Mouse (Mus musculus) cerebellum, postnatal 14 days (tissue): ENCODE results near the gene Fzd1.

Experiments used
- DNase-seq, 2 experiments: peaks; one replicate each; pipeline ENCODE4 v3.0.0; 2021; ENCODE audit warnings: mixed read lengths in 2 of 2

Fzd1 gene

DNA sequence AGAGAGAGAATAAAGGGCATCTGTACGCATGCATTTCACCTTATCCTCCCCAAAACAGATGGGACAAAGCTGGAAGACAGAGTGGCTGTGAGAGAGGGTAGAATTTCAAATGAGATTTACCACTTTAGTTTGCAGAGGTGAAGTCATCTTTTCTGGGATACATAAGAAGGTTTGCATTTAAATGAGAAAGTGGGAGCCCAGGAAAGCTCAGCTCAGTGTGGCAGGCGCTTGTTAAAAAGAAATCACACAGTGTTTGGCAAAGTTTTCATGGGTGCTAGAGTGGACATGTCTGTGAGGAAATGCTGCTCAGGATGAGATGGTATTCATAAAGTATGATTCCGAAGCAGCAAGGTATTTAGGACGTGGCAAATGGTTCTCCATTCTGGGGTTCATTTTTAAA is 15.1 kb downstream of the Fzd1 start:
- no peak for DNase-seq

- DNase-seq: no peak
Measured at GRCm38 (mm10) chr5:4737013-4737412, 20.8 kb downstream of the Fzd1 start.

- DNase-seq: no peak
Measured at GRCm38 (mm10) chr5:4735461-4735860, 22.4 kb downstream of the Fzd1 start.

GRCm38 (mm10) chr5:4733239-4733638 is 24.6 kb downstream of the Fzd1 start:
- no peak for DNase-seq

DNA sequence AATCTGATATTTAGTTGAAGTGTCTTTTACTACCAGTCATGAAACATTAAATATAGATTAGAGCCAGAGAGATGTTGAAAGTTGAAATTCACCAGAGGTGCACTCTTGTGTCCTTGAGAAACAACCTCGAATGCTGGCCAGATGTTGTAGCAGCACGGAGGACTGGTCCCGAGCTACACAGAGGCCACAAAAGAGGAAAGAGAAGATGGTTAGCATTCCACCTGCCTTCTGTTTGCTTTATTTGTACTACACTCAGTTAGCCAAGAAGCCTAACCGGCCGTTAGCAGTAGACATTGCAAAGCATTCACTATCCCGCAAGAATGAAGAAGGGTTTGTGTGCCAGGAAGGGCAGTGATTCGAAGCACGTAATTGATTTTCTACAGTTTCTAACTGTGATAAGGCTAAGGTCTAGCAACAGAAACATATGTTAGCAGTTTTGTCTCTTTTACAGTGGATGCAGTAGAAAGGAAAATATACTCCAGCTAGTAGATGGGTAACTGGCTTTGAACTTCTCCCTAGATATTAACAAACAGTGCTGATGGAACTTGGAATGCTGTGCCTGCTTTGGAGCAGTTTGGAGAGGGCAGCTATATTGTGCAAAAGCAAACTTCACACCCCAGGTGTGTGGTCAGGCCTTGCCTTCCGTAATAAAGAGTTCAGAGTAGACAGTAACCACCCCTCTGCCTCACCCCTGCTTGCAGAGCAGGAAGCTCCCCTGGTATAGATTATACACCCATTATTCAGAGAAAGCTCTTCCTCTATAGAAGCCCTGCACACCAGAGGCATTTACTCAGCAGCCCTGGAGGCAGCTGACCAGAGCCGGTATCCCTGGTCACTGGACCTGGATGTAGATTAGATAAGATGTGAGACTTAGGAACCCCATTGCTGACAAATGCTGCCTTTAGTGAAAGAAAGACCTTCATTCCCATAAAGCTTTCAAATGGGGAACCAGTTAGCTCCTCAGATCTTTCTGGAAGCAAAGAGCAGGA is 25.3 kb downstream of the Fzd1 start:
- DNase-seq: no peak

- DNase-seq: no peak
Measured at GRCm38 (mm10) chr5:4731743-4732215, 26.1 kb downstream of the Fzd1 start.

DNA sequence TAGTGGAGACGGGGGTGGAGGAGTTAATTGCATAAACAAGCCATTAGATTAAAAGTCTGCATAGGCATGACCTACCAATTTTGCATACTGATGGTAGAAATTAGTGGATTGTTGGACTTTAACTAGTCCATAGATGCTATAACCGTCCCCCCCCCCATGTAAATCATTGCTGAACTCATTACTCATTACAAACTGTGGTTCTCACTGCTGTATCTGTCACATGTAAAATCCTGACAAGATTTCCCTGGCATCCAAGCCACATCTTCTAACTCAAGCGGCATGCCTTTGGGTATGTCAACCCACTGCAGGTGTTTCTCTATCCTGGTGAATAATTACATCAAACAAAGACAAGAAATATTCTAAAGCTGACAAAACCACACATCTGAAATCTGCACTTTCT is 26.8 kb downstream of the Fzd1 start:
- DNase-seq: no peak
